Mouse (Mus musculus): ENCODE data around the gene Ctnnb1. TPM values are rescaled to one million over a fixed set of nuclear protein-coding genes. Genes with fewer than 3 reads are reported as not detected.

Ctnnb1 gene
- polyA plus RNA-seq, 1 experiment from 2014 or later, result 764 TPM

DNA sequence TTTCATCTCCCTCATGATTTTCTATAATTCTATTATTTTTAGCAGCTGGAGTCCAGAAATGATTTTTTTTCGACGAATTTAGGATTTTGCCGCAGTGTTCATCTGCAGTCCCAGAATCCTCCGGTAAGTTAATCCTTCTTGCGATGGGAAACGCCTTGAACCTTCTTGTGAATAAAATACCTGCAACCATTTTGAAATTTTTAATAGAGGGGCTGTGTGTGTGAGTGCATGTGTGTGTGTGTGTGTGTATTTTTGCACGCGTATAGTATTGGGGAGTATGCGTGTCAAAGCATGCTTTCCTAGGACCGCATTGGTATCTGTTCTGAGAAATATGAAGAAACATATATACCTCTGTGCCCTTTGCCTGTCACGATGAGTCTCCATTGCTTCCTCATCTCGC, 1.0 kb downstream of the Ctnnb1 start:
- ATAC-seq (ENCODE audit: low FRiP score), result no peak
- 85% methylated on average over 12 of the region's 12 CpGs for WGBS
- Histone ChIP-seq H3K27ac (peak overlapping the region; percentile 61; the same call in 1 of the 2 replicates), H3K4me2 (no peak overlapping the region), H3K27me3 (peaks cover 3% of the 10 kb centered on the region; the same call in 1 of the 2 replicates), H3K9me3 (no peaks in the 10 kb centered on the region), H3K4me1 (peaks cover 42% of the 10 kb centered on the region), H3K36me3 (replicated peaks) (no peaks in the 10 kb centered on the region), H3K4me3 (replicated peaks) (no peak overlapping the region), H3K9ac (0 out of 2 replicates have a peak overlapping the region, but pooled peaks have one; percentile 25)

DNA sequence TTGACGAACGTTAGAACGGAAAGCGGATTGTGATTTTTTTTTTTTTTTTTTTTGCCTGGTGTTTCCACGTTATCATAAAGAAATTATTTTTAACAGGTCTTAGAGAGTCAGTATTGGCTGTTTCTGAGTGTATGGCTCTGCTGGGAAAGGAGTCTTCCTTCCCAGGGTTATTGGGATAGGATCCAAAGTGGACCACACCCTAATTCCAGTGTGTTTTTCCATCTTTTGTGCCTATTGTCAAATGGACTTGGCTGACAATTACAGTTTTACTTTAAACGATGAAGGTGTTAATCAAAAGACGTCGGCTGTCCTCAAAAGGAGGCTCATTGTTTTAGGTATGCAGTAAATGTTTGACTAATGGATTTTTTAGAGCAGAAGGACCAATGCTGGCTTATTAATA, 1.8 kb downstream of the Ctnnb1 start:
- no peak for ATAC-seq (ENCODE audit: low FRiP score)
- H3K27me3 ChIP-seq, result peaks cover 3% of the 10 kb centered on the region; the same call in 1 of the 2 replicates
- H3K9ac ChIP-seq, result peak overlapping the region; percentile 25; the same call in 1 of the 2 replicates
- no peak overlapping the region for H3K27ac ChIP-seq
- 52% methylated on average over 8 of the region's 8 CpGs for WGBS
- no peak overlapping the region for H3K4me3 ChIP-seq (replicated peaks)
- H3K9me3 ChIP-seq, result no peaks in the 10 kb centered on the region
- H3K4me1 ChIP-seq, result peaks cover 50% of the 10 kb centered on the region
- H3K4me2 ChIP-seq, result no peak overlapping the region
- no peaks in the 10 kb centered on the region for H3K36me3 ChIP-seq (replicated peaks)

DNA sequence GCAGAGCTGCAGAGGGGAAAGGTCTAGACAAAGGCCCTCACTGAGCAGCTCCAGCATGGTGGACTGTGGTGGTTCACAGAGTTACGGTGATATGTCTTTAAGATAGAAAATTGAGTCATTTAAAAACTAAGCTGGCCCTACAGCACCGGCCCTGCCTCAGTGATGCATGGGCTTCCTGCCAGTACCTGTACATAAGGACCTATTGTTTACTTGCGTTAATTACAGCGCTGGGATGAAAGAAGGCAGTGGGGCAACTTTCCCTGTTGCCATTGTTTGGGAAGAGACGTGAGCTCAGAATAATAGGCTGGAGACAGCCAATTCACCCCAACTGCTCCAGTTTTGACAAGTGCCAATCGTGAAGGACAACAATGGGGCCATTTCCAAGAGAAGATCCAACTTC, 3.4 kb downstream of the Ctnnb1 start:
- 14% methylated on average over 6 of the region's 6 CpGs for WGBS
- ATAC-seq (ENCODE audit: low FRiP score), result no peak
- Histone ChIP-seq H3K9me3 (no peaks in the 10 kb centered on the region), H3K4me3 (replicated peaks) (no peak overlapping the region), H3K27ac (peak overlapping the region; percentile 96; the same call in 1 of the 2 replicates), H3K27me3 (peaks cover 3% of the 10 kb centered on the region; the same call in 1 of the 2 replicates), H3K4me1 (peaks cover 61% of the 10 kb centered on the region), H3K4me2 (no peak overlapping the region), H3K9ac (no peak overlapping the region), H3K36me3 (replicated peaks) (no peaks in the 10 kb centered on the region)

DNA sequence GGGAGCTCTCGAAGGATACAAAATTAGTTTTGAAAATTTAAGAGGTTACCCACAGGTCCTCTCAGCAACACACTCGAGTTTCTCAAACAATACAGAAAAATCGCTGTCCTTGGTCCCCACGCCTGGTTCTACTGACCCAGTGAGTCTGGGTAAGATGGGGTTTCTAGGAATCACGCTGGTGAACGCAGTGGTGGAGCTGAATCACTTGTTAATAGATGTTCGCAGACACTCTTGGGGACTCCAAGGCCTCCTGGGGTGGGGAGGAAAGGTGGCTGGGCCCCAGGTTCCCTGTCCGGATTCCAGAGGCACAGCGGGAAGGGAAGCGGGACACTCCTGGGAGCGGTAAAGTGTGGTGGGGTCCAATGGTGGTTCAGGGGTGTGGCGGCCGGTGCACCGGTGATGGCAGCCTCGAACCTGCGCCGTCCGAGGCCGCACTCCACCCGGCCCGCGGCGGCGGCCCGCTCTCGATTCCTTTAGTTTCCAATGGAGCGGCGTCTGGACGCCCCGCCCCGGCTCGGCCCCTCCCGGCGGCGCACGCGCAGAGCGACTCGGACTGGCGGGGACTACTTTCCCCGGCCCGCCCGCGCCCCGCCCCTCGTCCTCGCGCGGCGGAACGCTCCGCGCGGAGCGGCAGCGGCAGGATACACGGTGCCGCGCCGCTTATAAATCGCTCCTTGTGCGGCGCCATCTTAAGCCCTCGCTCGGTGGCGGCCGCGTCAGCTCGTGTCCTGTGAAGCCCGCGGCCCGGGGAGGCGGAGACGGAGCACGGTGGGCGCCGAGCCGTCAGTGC, 4.0 kb downstream of the Ctnnb1 start:
- Histone ChIP-seq H3K9ac (peak overlapping the region; percentile 90), H3K27ac (peak overlapping the region; percentile 96), H3K4me2 (peak overlapping the region; percentile 42), H3K27me3 (peaks cover 3% of the 10 kb centered on the region; the same call in 1 of the 2 replicates), H3K4me3 (replicated peaks) (peak overlapping the region; percentile 65), H3K36me3 (replicated peaks) (no peaks in the 10 kb centered on the region), H3K9me3 (no peaks in the 10 kb centered on the region), H3K4me1 (peaks cover 68% of the 10 kb centered on the region)
- 6% methylated on average over 43 of the region's 78 CpGs for WGBS
- peak; percentile 89 for ATAC-seq (ENCODE audit: low FRiP score)

DNA sequence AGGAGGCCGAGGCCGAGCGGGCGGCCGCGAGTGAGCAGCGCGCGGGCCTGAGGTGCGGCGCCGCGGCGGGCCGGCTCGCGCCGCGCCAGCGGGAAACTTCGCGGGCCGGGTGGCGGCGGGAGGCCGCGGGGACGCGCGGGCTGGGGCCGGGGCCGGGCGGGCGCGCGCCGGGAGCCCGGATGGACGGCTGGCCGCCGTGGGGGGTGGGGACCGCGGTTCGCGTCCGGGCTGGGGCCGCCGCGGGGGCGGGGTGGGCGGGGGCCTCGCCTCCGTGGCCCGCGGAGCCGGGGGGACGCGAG, 4.5 kb downstream of the Ctnnb1 start:
- ATAC-seq (ENCODE audit: low FRiP score), result no peak
- Histone ChIP-seq H3K4me1 (peaks cover 72% of the 10 kb centered on the region), H3K4me2 (peak overlapping the region; percentile 96), H3K4me3 (replicated peaks) (peak overlapping the region; percentile 65), H3K36me3 (replicated peaks) (peaks cover 4% of the 10 kb centered on the region), H3K27ac (peak overlapping the region; percentile 96), H3K27me3 (peaks cover 3% of the 10 kb centered on the region; the same call in 1 of the 2 replicates), H3K9me3 (no peaks in the 10 kb centered on the region), H3K9ac (peak overlapping the region; percentile 90)
- 0% methylated on average over 14 of the region's 58 CpGs for WGBS

GRCm38 (mm10) chr9:120933886-120934758, 5.1 kb downstream of the Ctnnb1 start:
- ATAC-seq (ENCODE audit: low FRiP score), result peak; percentile 59
- Histone ChIP-seq H3K4me2 (peak overlapping the region; percentile 96), H3K4me3 (replicated peaks) (peak overlapping the region; percentile 65), H3K27ac (peak overlapping the region; percentile 96), H3K9ac (peak overlapping the region; percentile 90), H3K36me3 (replicated peaks) (peaks cover 4% of the 10 kb centered on the region), H3K9me3 (no peaks in the 10 kb centered on the region), H3K4me1 (peaks cover 72% of the 10 kb centered on the region), H3K27me3 (peaks cover 3% of the 10 kb centered on the region; the same call in 1 of the 2 replicates)
- WGBS, result under 1% methylated on average over 57 of the region's 57 CpGs

GRCm38 (mm10) chr9:120934821-120935633, 6.0 kb downstream of the Ctnnb1 start:
- H3K36me3 ChIP-seq (replicated peaks), result peaks cover 7% of the 10 kb centered on the region
- H3K4me3 ChIP-seq (replicated peaks), result peak overlapping the region; percentile 65
- peak overlapping the region; percentile 96 for H3K27ac ChIP-seq
- H3K4me2 ChIP-seq, result peak overlapping the region; percentile 96
- H3K27me3 ChIP-seq, result peaks cover 3% of the 10 kb centered on the region; the same call in 1 of the 2 replicates
- no peaks in the 10 kb centered on the region for H3K9me3 ChIP-seq
- no peak for ATAC-seq (ENCODE audit: low FRiP score)
- WGBS, result 11% methylated on average over 14 of the region's 14 CpGs
- H3K4me1 ChIP-seq, result peaks cover 74% of the 10 kb centered on the region
- H3K9ac ChIP-seq, result peak overlapping the region; percentile 90

- no peak for ATAC-seq (ENCODE audit: low FRiP score)
- H3K4me1 ChIP-seq, result peaks cover 74% of the 10 kb centered on the region
- peak overlapping the region; percentile 65 for H3K4me3 ChIP-seq (replicated peaks)
- peak overlapping the region; percentile 96 for H3K4me2 ChIP-seq
- no peaks in the 10 kb centered on the region for H3K27me3 ChIP-seq
- H3K27ac ChIP-seq, result no peak overlapping the region
- peak overlapping the region; percentile 90 for H3K9ac ChIP-seq
- peaks cover 12% of the 10 kb centered on the region for H3K36me3 ChIP-seq (replicated peaks)
- H3K9me3 ChIP-seq, result no peaks in the 10 kb centered on the region
- WGBS, result 22% methylated on average over 4 of the region's 4 CpGs
These were observed 6.6 kb downstream of the Ctnnb1 start for GRCm38 (mm10) chr9:120935634-120935922.

DNA sequence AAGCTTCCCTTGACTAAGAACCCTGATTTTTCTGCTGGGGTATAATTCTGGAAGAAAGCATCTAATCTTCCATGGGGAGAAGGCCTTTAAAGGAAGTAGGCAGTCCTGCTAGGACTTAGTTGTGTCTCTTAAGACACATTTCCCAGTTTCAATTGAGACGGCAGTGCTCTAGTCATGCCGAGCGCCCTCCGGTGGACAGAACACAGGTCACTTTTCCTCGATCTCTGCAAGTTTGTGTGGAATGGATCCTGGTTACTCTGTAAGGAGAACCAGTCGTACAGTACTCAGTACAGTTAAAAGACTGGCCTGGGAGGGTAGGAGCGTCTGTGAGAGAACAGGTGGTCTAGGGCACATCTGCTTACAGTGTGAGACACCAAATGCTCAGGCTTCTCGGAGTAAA, 7.3 kb downstream of the Ctnnb1 start:
- peak overlapping the region; percentile 90; the same call in 1 of the 2 replicates for H3K9ac ChIP-seq
- H3K4me1 ChIP-seq, result peaks cover 77% of the 10 kb centered on the region
- 24% methylated on average over 8 of the region's 8 CpGs for WGBS

GRCm38 (mm10) chr9:120940858-120941257, 11.8 kb downstream of the Ctnnb1 start:
- Histone ChIP-seq H3K4me3 (replicated peaks) (no peak overlapping the region), H3K4me1 (peaks cover 77% of the 10 kb centered on the region), H3K36me3 (replicated peaks) (peaks cover 18% of the 10 kb centered on the region), H3K9ac (no peak overlapping the region), H3K4me2 (no peak overlapping the region), H3K27me3 (no peaks in the 10 kb centered on the region), H3K9me3 (no peaks in the 10 kb centered on the region), H3K27ac (no peak overlapping the region)
- no peak for ATAC-seq (ENCODE audit: low FRiP score)
- 93% methylated on average over 3 of the region's 3 CpGs for WGBS

More for the DNA sequence above, 7.3 kb downstream of the Ctnnb1 start:
- Histone ChIP-seq H3K9me3 (no peaks in the 10 kb centered on the region), H3K27ac (no peak overlapping the region), H3K4me3 (replicated peaks) (peak overlapping the region; percentile 65), H3K4me2 (peak overlapping the region; percentile 96), H3K27me3 (no peaks in the 10 kb centered on the region), H3K36me3 (replicated peaks) (peaks cover 15% of the 10 kb centered on the region)
- ATAC-seq (ENCODE audit: low FRiP score), result no peak

- H3K9ac ChIP-seq, result no peak overlapping the region
- H3K27me3 ChIP-seq, result no peaks in the 10 kb centered on the region
- peaks cover 64% of the 10 kb centered on the region for H3K4me1 ChIP-seq
- no peak overlapping the region for H3K4me2 ChIP-seq
- ATAC-seq (ENCODE audit: low FRiP score), result no peak
- H3K4me3 ChIP-seq (replicated peaks), result no peak overlapping the region
- no peak overlapping the region for H3K27ac ChIP-seq
- H3K36me3 ChIP-seq (replicated peaks), result peaks cover 15% of the 10 kb centered on the region
- no peaks in the 10 kb centered on the region for H3K9me3 ChIP-seq
- 92% methylated on average over 1 of the region's 1 CpGs for WGBS
These were observed 14.7 kb downstream of the Ctnnb1 start for GRCm38 (mm10) chr9:120943757-120944156.

- Histone ChIP-seq H3K4me3 (replicated peaks) (no peak overlapping the region), H3K9ac (no peak overlapping the region), H3K9me3 (no peaks in the 10 kb centered on the region), H3K36me3 (replicated peaks) (peaks cover 15% of the 10 kb centered on the region), H3K27ac (no peak overlapping the region), H3K4me2 (no peak overlapping the region), H3K4me1 (peaks cover 59% of the 10 kb centered on the region), H3K27me3 (no peaks in the 10 kb centered on the region)
- WGBS, result 74% methylated on average over 3 of the region's 3 CpGs
- ATAC-seq (ENCODE audit: low FRiP score), result no peak
These were observed 15.2 kb downstream of the Ctnnb1 start for GRCm38 (mm10) chr9:120944211-120944610.

Data from forebrain, embryonic 12.5 days (tissue).